Mouse (Mus musculus) left cerebral cortex, postnatal 25 days (tissue): Measurements from ENCODE around the gene Gpr156. TPM values are rescaled to one million over a fixed set of nuclear protein-coding genes. Genes with fewer than 3 reads are reported as not detected.
"Not testable (repeated sequence)": the region's sequence is repeated elsewhere in the genome, so short reads cannot be mapped to it uniquely, and the experiment has no call there.

ENCODE experiments used
- DNase-seq, 2 experiments: peaks; one replicate each; pipeline ENCODE4 v3.0.0; 2022; ENCODE audit warnings: low spot score in 2 of 2, mixed read lengths in 1 of 2
- intact Hi-C: fragments of 180-260 bp; cut with DNase I; formaldehyde crosslinking; loops from one replicate; pipeline ENCODE4 v1.15.1; 2025
- total RNA-seq, 2 experiments: library from RNA; stranded (reverse); gene quantifications; 2 replicates each; pipeline ENCODE4 v1.2.3; 2021

The Gpr156 gene
- total RNA-seq, 2 experiments from 2014 or later: 0.46 to 0.48 TPM

DNA sequence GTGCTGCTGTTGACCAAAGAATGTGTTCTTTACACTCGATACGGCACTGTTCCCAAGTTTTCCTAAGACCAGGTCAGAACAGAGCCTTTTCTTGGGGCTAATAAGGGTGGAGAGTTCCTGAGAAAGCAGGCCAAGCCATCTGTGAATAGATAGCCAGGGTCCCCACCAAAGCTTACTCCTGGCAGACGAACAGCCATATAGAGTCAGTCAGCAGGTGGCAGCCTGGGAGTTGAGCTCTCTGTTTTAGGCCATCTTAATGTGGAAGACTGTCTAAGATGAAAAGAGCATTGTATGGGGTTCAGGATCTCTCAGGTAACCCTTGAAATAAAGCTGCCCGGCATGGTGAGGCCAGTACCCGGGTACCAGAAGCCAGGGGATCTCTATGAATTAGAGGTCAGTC lies 116.8 kb downstream of the Gpr156 start:
- intact Hi-C loops: no loop called here
- DNase-seq: no peak

DNA sequence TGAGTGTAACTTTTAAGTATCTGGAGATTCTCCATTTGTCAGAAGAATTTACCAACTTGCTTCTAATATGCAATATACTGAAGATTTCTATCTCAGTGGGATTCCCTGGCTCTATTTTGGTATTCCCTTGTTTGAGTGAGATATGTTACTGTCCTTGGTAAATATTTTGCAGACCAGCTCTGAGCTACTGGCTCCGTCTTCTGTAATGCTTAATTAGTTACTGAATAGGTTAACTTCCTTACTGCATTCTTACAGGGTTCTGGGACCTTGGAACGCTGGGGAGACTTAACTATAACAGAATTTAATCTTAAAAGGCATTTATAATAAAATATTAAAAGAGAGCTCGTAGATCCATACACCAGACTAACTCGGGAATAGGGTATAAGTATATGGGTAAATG lies 121.8 kb downstream of the Gpr156 start:
- intact Hi-C loops, DNase-seq: not testable (repeated sequence)

DNA sequence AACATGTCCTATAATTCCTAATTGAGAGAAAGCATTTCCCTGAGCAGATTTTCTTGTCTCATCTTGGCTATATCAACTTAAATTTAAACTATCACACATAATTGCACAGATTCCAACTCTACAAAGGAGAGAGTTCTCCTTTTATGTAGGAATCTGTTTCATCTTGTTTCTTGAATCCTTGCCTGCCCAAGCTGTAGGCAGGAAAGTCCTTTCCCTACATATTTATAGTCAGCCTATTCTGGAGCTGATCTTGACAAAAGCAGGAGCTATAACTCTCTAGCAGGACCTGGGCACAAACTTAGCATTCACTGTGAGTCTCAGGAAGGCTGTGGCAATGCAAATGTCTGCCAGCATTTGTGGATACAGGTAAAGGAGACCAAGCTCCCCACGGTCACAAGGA lies 125.9 kb downstream of the Gpr156 start:
- intact Hi-C loops: no loop called here
- DNase-seq: peak in 1 of 2 experiments; percentile 64

DNA sequence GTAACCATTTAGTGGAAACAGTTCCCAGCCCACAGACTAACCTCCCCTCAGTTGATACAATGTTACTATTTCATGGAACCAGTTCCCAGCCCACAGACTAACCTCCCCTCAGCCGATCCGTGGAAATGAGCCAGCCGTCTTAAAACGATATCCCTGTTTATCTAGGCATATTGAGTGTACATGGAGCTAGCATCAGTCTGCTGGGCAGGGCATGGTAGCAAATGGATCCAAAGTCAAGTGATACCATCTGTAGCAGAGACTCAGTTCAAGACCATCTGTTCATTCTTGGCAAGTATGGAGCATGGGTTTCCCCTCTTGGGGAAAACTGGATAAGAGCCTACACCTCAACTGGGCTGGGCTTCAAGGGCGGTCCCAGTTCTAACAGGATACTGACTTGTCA lies 128.3 kb downstream of the Gpr156 start:
- intact Hi-C loops: loop anchor here (2.0 kb wide), 1 partner anchor 56 kb away; no protein-coding TSS in a partner anchor
- peak in 1 of 2 experiments; percentile 59 for DNase-seq

DNA sequence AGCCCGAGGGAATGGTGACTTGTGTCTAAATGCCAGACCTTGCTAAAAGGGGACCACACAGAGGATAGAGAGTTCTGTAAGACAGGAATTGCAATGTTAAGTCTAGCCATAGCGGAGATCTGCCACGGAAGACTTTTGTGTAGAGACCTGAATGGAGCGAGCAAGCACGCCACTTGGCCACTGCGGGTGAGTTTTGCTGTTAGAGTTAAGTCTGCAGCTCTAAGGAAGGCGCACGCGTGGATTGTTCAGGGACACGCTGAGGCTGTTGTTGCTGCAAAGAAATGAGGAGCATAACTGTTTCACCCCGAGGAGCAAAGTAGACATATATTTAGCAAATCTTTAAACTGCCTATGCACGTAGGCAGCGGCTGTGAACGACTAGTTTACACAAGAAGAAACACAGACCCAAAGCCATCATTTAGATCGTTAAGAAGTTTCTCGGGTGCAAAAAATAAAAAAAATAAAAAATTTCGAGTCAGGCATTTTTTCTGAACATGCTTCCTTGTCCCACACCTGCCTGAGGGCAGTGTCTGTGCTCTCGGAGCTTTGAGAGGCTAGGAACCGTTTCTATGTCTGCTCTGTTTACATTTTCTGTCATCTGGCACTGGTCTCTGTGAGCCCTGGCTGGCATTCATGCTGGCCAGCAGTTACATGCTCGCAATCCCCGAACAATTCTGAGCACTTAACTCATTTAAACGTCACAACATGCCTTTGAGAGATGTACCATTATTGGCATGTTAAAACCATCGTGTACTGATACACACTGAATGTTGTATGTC lies 131.7 kb downstream of the Gpr156 start:
- peak; percentile 5 to 22 for DNase-seq
- intact Hi-C loops: no loop called here

Other genes with a start within 250 kb of the Gpr156 start
- 10 to 100 TPM; 31.7 to 36.9 TPM for gene Fstl1, start 139.6 kb upstream of the Gpr156 start, total RNA-seq
- not detected for gene Gm36028, start 55.4 kb upstream of the Gpr156 start, total RNA-seq
- gene Lrrc58, start 48.1 kb upstream of the Gpr156 start, total RNA-seq: 100 to 1,000 TPM; 101 to 106 TPM
- gene Gsk3b, start 172.5 kb downstream of the Gpr156 start, total RNA-seq: 100 to 1,000 TPM; 177 TPM